Mouse (Mus musculus): ENCODE measurements at regions not wholly inside any gene's neighbourhood (a gene's known extent, or its start where the extent isn't known, plus 50 kb on each side); places are given as distances from the start of the nearest gene placed in this dataset.

GRCm38 (mm10) chr11:19595107-19595506 lies 329.1 kb upstream of the Spred2 start:
- Histone ChIP-seq H3K4me3 (ENCODE audit: insufficient read depth, low read length) (no peak overlapping the region), H3K4me1 (ENCODE audit: control insufficient read depth, insufficient read depth, low read length) (no peaks in the 10 kb centered on the region), H3K27ac (ENCODE audit: insufficient read depth, low read length) (no peak overlapping the region)
- no peak for TF ChIP-seq CTCF (IDR thresholded peaks at IDR 0.05; ENCODE audit: extremely low read depth, insufficient read depth, low read length)
- no peak for TF ChIP-seq POLR2A (IDR thresholded peaks at IDR 0.05; ENCODE audit: extremely low read depth, insufficient read depth, low read length)

GRCm38 (mm10) chr11:19596336-19596735 lies 327.8 kb upstream of the Spred2 start:
- H3K4me1 ChIP-seq (ENCODE audit: control insufficient read depth, insufficient read depth, low read length) = no peaks in the 10 kb centered on the region
- H3K27ac ChIP-seq (ENCODE audit: insufficient read depth, low read length) = no peak overlapping the region
- H3K4me3 ChIP-seq (ENCODE audit: insufficient read depth, low read length) = no peak overlapping the region
- TF ChIP-seq POLR2A (IDR thresholded peaks at IDR 0.05; ENCODE audit: extremely low read depth, insufficient read depth, low read length) = no peak
- no peak for TF ChIP-seq CTCF (IDR thresholded peaks at IDR 0.05; ENCODE audit: extremely low read depth, insufficient read depth, low read length)

- Histone ChIP-seq H3K4me3 (ENCODE audit: insufficient read depth, low read length) (no peak overlapping the region), H3K27ac (ENCODE audit: insufficient read depth, low read length) (no peak overlapping the region), H3K4me1 (ENCODE audit: control insufficient read depth, insufficient read depth, low read length) (no peaks in the 10 kb centered on the region)
- TF ChIP-seq CTCF (IDR thresholded peaks at IDR 0.05; ENCODE audit: extremely low read depth, insufficient read depth, low read length) (no peak), POLR2A (IDR thresholded peaks at IDR 0.05; ENCODE audit: extremely low read depth, insufficient read depth, low read length) (no peak)
These were observed 324.7 kb upstream of the Spred2 start for GRCm38 (mm10) chr11:19599433-19599832.

- H3K4me3 ChIP-seq (ENCODE audit: insufficient read depth, low read length) = no peak overlapping the region
- no peak overlapping the region for H3K27ac ChIP-seq (ENCODE audit: insufficient read depth, low read length)
- H3K4me1 ChIP-seq (ENCODE audit: control insufficient read depth, insufficient read depth, low read length) = no peaks in the 10 kb centered on the region
- TF ChIP-seq CTCF (IDR thresholded peaks at IDR 0.05; ENCODE audit: extremely low read depth, insufficient read depth, low read length) = no peak
- TF ChIP-seq POLR2A (IDR thresholded peaks at IDR 0.05; ENCODE audit: extremely low read depth, insufficient read depth, low read length) = no peak
These were observed 322.8 kb upstream of the Spred2 start for GRCm38 (mm10) chr11:19601216-19601938.

GRCm38 (mm10) chr11:19602496-19602895 lies 321.7 kb upstream of the Spred2 start:
- Histone ChIP-seq H3K4me1 (ENCODE audit: control insufficient read depth, insufficient read depth, low read length) (no peaks in the 10 kb centered on the region), H3K4me3 (ENCODE audit: insufficient read depth, low read length) (no peak overlapping the region), H3K27ac (ENCODE audit: insufficient read depth, low read length) (no peak overlapping the region)
- TF ChIP-seq POLR2A (IDR thresholded peaks at IDR 0.05; ENCODE audit: extremely low read depth, insufficient read depth, low read length) (no peak), CTCF (IDR thresholded peaks at IDR 0.05; ENCODE audit: extremely low read depth, insufficient read depth, low read length) (no peak)

GRCm38 (mm10) chr11:19605602-19606001 lies 318.6 kb upstream of the Spred2 start:
- no peaks in the 10 kb centered on the region for H3K4me1 ChIP-seq (ENCODE audit: control insufficient read depth, insufficient read depth, low read length)
- H3K4me3 ChIP-seq (ENCODE audit: insufficient read depth, low read length) = no peak overlapping the region
- TF ChIP-seq CTCF (IDR thresholded peaks at IDR 0.05; ENCODE audit: extremely low read depth, insufficient read depth, low read length) = no peak
- no peak for TF ChIP-seq POLR2A (IDR thresholded peaks at IDR 0.05; ENCODE audit: extremely low read depth, insufficient read depth, low read length)
- no peak overlapping the region for H3K27ac ChIP-seq (ENCODE audit: insufficient read depth, low read length)

- Histone ChIP-seq H3K27ac (ENCODE audit: insufficient read depth, low read length) (no peak overlapping the region), H3K4me3 (ENCODE audit: insufficient read depth, low read length) (no peak overlapping the region), H3K4me1 (ENCODE audit: control insufficient read depth, insufficient read depth, low read length) (no peaks in the 10 kb centered on the region)
- no peak for TF ChIP-seq POLR2A (IDR thresholded peaks at IDR 0.05; ENCODE audit: extremely low read depth, insufficient read depth, low read length)
These were observed 317.2 kb upstream of the Spred2 start for GRCm38 (mm10) chr11:19606943-19607342.

- Histone ChIP-seq H3K27ac (ENCODE audit: insufficient read depth, low read length) (no peak overlapping the region), H3K4me1 (ENCODE audit: control insufficient read depth, insufficient read depth, low read length) (no peaks in the 10 kb centered on the region), H3K4me3 (ENCODE audit: insufficient read depth, low read length) (no peak overlapping the region)
- TF ChIP-seq POLR2A (IDR thresholded peaks at IDR 0.05; ENCODE audit: extremely low read depth, insufficient read depth, low read length) (no peak), CTCF (IDR thresholded peaks at IDR 0.05; ENCODE audit: extremely low read depth, insufficient read depth, low read length) (no peak)
These were observed 316.2 kb upstream of the Spred2 start for GRCm38 (mm10) chr11:19607941-19608340.

- TF ChIP-seq CTCF (IDR thresholded peaks at IDR 0.05; ENCODE audit: extremely low read depth, insufficient read depth, low read length) (no peak), POLR2A (IDR thresholded peaks at IDR 0.05; ENCODE audit: extremely low read depth, insufficient read depth, low read length) (no peak)
- Histone ChIP-seq H3K27ac (ENCODE audit: insufficient read depth, low read length) (no peak overlapping the region), H3K4me1 (ENCODE audit: control insufficient read depth, insufficient read depth, low read length) (no peaks in the 10 kb centered on the region), H3K4me3 (ENCODE audit: insufficient read depth, low read length) (no peak overlapping the region)
These were observed 315.7 kb upstream of the Spred2 start for GRCm38 (mm10) chr11:19608523-19608922.

GRCm38 (mm10) chr11:19610559-19610958 lies 313.6 kb upstream of the Spred2 start:
- Histone ChIP-seq H3K4me1 (ENCODE audit: control insufficient read depth, insufficient read depth, low read length) (no peaks in the 10 kb centered on the region), H3K27ac (ENCODE audit: insufficient read depth, low read length) (no peak overlapping the region), H3K4me3 (ENCODE audit: insufficient read depth, low read length) (no peak overlapping the region)
- TF ChIP-seq POLR2A (IDR thresholded peaks at IDR 0.05; ENCODE audit: extremely low read depth, insufficient read depth, low read length) (no peak), CTCF (IDR thresholded peaks at IDR 0.05; ENCODE audit: extremely low read depth, insufficient read depth, low read length) (no peak)

Data from cortical plate, adult 2 months (tissue).